Mouse (Mus musculus): ENCODE measurements at regions not wholly inside any gene's neighbourhood (a gene's known extent, or its start where the extent isn't known, plus 50 kb on each side); places are given as distances from the start of the nearest gene placed in this dataset.

DNA sequence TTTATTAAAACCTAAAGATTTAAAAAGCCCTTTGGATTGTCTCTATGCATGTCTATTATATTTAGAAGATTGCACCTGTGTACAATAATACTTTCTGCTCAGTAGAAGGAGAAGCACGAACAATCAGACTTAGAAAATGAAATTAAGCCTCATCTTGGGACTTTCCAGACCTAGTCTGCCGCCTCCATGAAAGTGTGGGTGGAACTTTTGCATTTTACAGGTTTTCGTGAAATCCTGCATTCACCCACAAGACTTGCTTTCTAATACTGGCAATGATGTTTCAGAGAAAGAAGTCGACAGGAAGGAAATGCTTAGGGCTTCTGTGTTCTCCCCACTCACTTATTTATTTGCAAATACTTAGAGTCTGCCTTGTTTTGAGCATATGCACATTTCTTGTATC, 58.3 kb upstream of the Zfp770 start:
- TF ChIP-seq POLR2A (IDR thresholded peaks at IDR 0.05; ENCODE audit: insufficient read depth, low read depth, low read length): no peak
- TF ChIP-seq CTCF (IDR thresholded peaks at IDR 0.05): no peak
- TF ChIP-seq EP300 (IDR thresholded peaks at IDR 0.05; ENCODE audit: insufficient read depth, low read depth, low read length): no peak

All from heart, adult 2 months (tissue).